Mouse (Mus musculus) cerebellum, adult 2 months (tissue): ENCODE data around the gene Gm49388.

Experiments used
- CTCF ChIP-seq: fragments of 200-500 bp; IDR thresholded peaks from 2 replicates; pipeline ENCODE4 v1.5.1; 2011; ENCODE audit warnings: low read depth, mild to moderate bottlenecking, control low read depth, low read length, moderate library complexity, borderline replicate concordance; ENCODE audit not compliant: insufficient read depth
- POLR2A ChIP-seq: fragments of 200-500 bp; IDR thresholded peaks from 2 replicates; pipeline ENCODE4 v1.6.1; 2011; ENCODE audit warnings: low read length, control low read depth, borderline replicate concordance; ENCODE audit not compliant: insufficient read depth

GRCm38 (mm10) chr7:127822494-127822893 lies 37.1 kb downstream of the Gm49388 start:
- TF ChIP-seq CTCF (no peak), POLR2A (no peak)
